In genomic region chr3:107295672-107296360, GRCm38 (mm10) we compare ENCODE assay signal across 29 mouse cellular contexts. TPM values are rescaled to one million over a fixed set of nuclear protein-coding genes. Genes with fewer than 3 reads are reported as not detected.
DNase-seq lines count a peak whose midpoint lies in the region; ATAC-seq and TF ChIP-seq lines count a peak whose summit lies in the region.
"Had no signal": no experiment of that assay in that cellular context is flagged by ENCODE, and none has a peak within 500 bp of the region (broad histone marks: within the 10 kb centered on the region; RNA-seq: fewer than 3 reads in every experiment).

No protein-coding gene starts in this region.

- H3K4me1 ChIP-seq in midbrain, embryonic 11.5 days (ENCODE audit: control insufficient read depth, insufficient read depth, low read length): no peaks in the 10 kb centered on the region
- no peaks in the 10 kb centered on the region for H3K4me1 ChIP-seq in midbrain, embryonic 10.5 days
- H3K4me1 ChIP-seq in MEL (ENCODE audit: control insufficient read depth in 1 of 2, insufficient read depth in 2 of 2, low read length in 2 of 2): peaks cover 2 to 7% of the 10 kb centered on the region in 2 experiments; a peak in 3 of 4 replicates
- no peaks in the 10 kb centered on the region for H3K4me1 ChIP-seq in intestine, embryonic 14.5 days (replicated peaks; ENCODE audit: control insufficient read depth, insufficient read depth, low read length)
- peaks cover 3% of the 10 kb centered on the region; the same call in 1 of the 2 replicates for H3K4me1 ChIP-seq in intestine, embryonic 16.5 days (ENCODE audit: control insufficient read depth, insufficient read depth, low read length)
- H3K4me1 ChIP-seq in hindbrain, embryonic 11.5 days (replicated peaks; ENCODE audit: control insufficient read depth, insufficient read depth, low read length): no peaks in the 10 kb centered on the region
- H3K4me1 ChIP-seq: forebrain, embryonic 13.5 days; forebrain, embryonic 15.5 days had no signal

- no peak for TF ChIP-seq RAD21 in MEL (IDR thresholded peaks at IDR 0.05; ENCODE audit: low read depth, low read length)

- DNase-seq in midbrain, embryonic 11.5 days (ENCODE audit: low spot score, missing footprints): peak; percentile 37
- DNase-seq in midbrain, embryonic 10.5 days (ENCODE audit: low spot score): no peak
- peak; percentile 21 for DNase-seq in MEL (ENCODE audit: low read depth, low spot score)
- no peak for DNase-seq in intestine, embryonic 14.5 days (ENCODE audit: low spot score)
- no peak for DNase-seq in cerebellum, adult 11-12 months
- DNase-seq in hindbrain, embryonic 11.5 days (ENCODE audit: low spot score): no peak
- DNase-seq: adrenal gland, adult 8-10 months; adrenal gland, postnatal 14 days; adrenal gland, postnatal 36 days; cerebellum, adult 18-20 months; cerebellum, adult 8-10 months; cerebellum, adult 9-11 months; cerebellum, postnatal 14 days; cerebellum, postnatal 36 days; embryo, embryonic 11 days; forebrain, postnatal 0 days had no signal

- H3K4me3 ChIP-seq in midbrain, embryonic 11.5 days (ENCODE audit: low read depth, low read length): no peak overlapping the region
- no peak overlapping the region for H3K4me3 ChIP-seq in midbrain, embryonic 10.5 days
- H3K4me3 ChIP-seq in MEL (ENCODE audit: control insufficient read depth in 1 of 2, insufficient read depth in 1 of 2, low read depth in 2 of 2, low read length in 2 of 2): no peak overlapping the region
- H3K4me3 ChIP-seq in intestine, embryonic 14.5 days (ENCODE audit: low read depth, low read length): no peak overlapping the region
- no peak overlapping the region for H3K4me3 ChIP-seq in intestine, embryonic 16.5 days (ENCODE audit: low read length)
- H3K4me3 ChIP-seq in hindbrain, embryonic 11.5 days (ENCODE audit: low read depth, low read length): no peak overlapping the region
- H3K4me3 ChIP-seq: embryonic facial prominence, embryonic 13.5 days; embryonic facial prominence, embryonic 15.5 days; forebrain, embryonic 13.5 days; forebrain, embryonic 15.5 days had no signal

- H3K27me3 ChIP-seq in midbrain, embryonic 11.5 days (ENCODE audit: control insufficient read depth, insufficient read depth, low read length): no peaks in the 10 kb centered on the region
- no peaks in the 10 kb centered on the region for H3K27me3 ChIP-seq in midbrain, embryonic 10.5 days (ENCODE audit: low read depth, poor library complexity, severe bottlenecking)
- no peaks in the 10 kb centered on the region for H3K27me3 ChIP-seq in MEL (ENCODE audit: control insufficient read depth in 1 of 2, insufficient read depth in 2 of 2, low read length in 2 of 2)
- H3K27me3 ChIP-seq in intestine, embryonic 14.5 days (replicated peaks; ENCODE audit: control insufficient read depth, insufficient read depth, low read length): no peaks in the 10 kb centered on the region
- no peaks in the 10 kb centered on the region for H3K27me3 ChIP-seq in intestine, embryonic 16.5 days (replicated peaks; ENCODE audit: control insufficient read depth, insufficient read depth, low read length)
- no peaks in the 10 kb centered on the region for H3K27me3 ChIP-seq in hindbrain, embryonic 11.5 days (ENCODE audit: control insufficient read depth, insufficient read depth, low read length)
- H3K27me3 ChIP-seq: embryonic facial prominence, embryonic 13.5 days; embryonic facial prominence, embryonic 15.5 days; forebrain, embryonic 13.5 days; forebrain, embryonic 15.5 days; Patski had no signal

- no peak overlapping the region for H3K27ac ChIP-seq in midbrain, embryonic 11.5 days (ENCODE audit: low read depth, low read length)
- H3K27ac ChIP-seq in midbrain, embryonic 10.5 days (replicated peaks): no peak overlapping the region
- H3K27ac ChIP-seq in MEL (ENCODE audit: control insufficient read depth, low read depth, low read length): no peak overlapping the region
- no peak overlapping the region for H3K27ac ChIP-seq in intestine, embryonic 14.5 days (ENCODE audit: low read depth)
- no peak overlapping the region for H3K27ac ChIP-seq in intestine, embryonic 16.5 days (ENCODE audit: low read length)
- H3K27ac ChIP-seq in hindbrain, embryonic 11.5 days (ENCODE audit: low read depth, low read length): no peak overlapping the region
- H3K27ac ChIP-seq: embryonic facial prominence, embryonic 13.5 days; embryonic facial prominence, embryonic 15.5 days; forebrain, embryonic 13.5 days; forebrain, embryonic 15.5 days had no signal

- no peaks in the 10 kb centered on the region for H3K79me2 ChIP-seq in MEL (ENCODE audit: control insufficient read depth, insufficient read depth, low read length, poor library complexity)

- H3K36me3 ChIP-seq in midbrain, embryonic 11.5 days (ENCODE audit: control insufficient read depth, insufficient read depth, low read length): no peaks in the 10 kb centered on the region
- peaks cover 15% of the 10 kb centered on the region for H3K36me3 ChIP-seq in midbrain, embryonic 10.5 days
- peaks cover 0 to 13% of the 10 kb centered on the region in 2 experiments; a peak in 2 of 4 replicates for H3K36me3 ChIP-seq in MEL (ENCODE audit: control insufficient read depth in 1 of 2, insufficient read depth in 2 of 2, low read length in 2 of 2)
- peaks cover 3% of the 10 kb centered on the region; the same call in 1 of the 2 replicates for H3K36me3 ChIP-seq in intestine, embryonic 14.5 days (ENCODE audit: control insufficient read depth, insufficient read depth, low read length)
- no peaks in the 10 kb centered on the region for H3K36me3 ChIP-seq in intestine, embryonic 16.5 days (ENCODE audit: control insufficient read depth, insufficient read depth, low read length)
- no peaks in the 10 kb centered on the region for H3K36me3 ChIP-seq in hindbrain, embryonic 11.5 days (ENCODE audit: control insufficient read depth, insufficient read depth, low read length)
- H3K36me3 ChIP-seq: embryonic facial prominence, embryonic 15.5 days had no signal

- H3K4me2 ChIP-seq in midbrain, embryonic 11.5 days: no peak overlapping the region
- no peak overlapping the region for H3K4me2 ChIP-seq in intestine, embryonic 14.5 days (ENCODE audit: low read length)
- no peak overlapping the region for H3K4me2 ChIP-seq in intestine, embryonic 16.5 days (ENCODE audit: low read depth, low read length)
- no peak overlapping the region for H3K4me2 ChIP-seq in hindbrain, embryonic 11.5 days (replicated peaks; ENCODE audit: low read depth, low read length)
- H3K4me2 ChIP-seq: embryonic facial prominence, embryonic 13.5 days; embryonic facial prominence, embryonic 15.5 days; forebrain, embryonic 13.5 days; forebrain, embryonic 15.5 days had no signal

- H3K9ac ChIP-seq in midbrain, embryonic 11.5 days (ENCODE audit: low read length): no peak overlapping the region
- no peak overlapping the region for H3K9ac ChIP-seq in MEL (ENCODE audit: control insufficient read depth, low read depth, low read length, poor library complexity, severe bottlenecking)
- H3K9ac ChIP-seq in intestine, embryonic 14.5 days (ENCODE audit: low read length): no peak overlapping the region
- H3K9ac ChIP-seq in intestine, embryonic 16.5 days (ENCODE audit: low read depth, low read length): no peak overlapping the region
- H3K9ac ChIP-seq in hindbrain, embryonic 11.5 days (ENCODE audit: low read depth, low read length): no peak overlapping the region
- H3K9ac ChIP-seq: embryonic facial prominence, embryonic 13.5 days; embryonic facial prominence, embryonic 15.5 days; forebrain, embryonic 13.5 days; forebrain, embryonic 15.5 days; forebrain, postnatal 0 days had no signal

- no peaks in the 10 kb centered on the region for H3K9me3 ChIP-seq in midbrain, embryonic 11.5 days (ENCODE audit: control insufficient read depth, low read length)
- H3K9me3 ChIP-seq in midbrain, embryonic 10.5 days (replicated peaks): no peaks in the 10 kb centered on the region
- no peaks in the 10 kb centered on the region for H3K9me3 ChIP-seq in MEL (replicated peaks; ENCODE audit: insufficient read depth, low read length)
- no peaks in the 10 kb centered on the region for H3K9me3 ChIP-seq in intestine, embryonic 14.5 days (ENCODE audit: control insufficient read depth, low read length)
- no peaks in the 10 kb centered on the region for H3K9me3 ChIP-seq in intestine, embryonic 16.5 days (ENCODE audit: control insufficient read depth, low read length)
- no peaks in the 10 kb centered on the region for H3K9me3 ChIP-seq in hindbrain, embryonic 11.5 days (ENCODE audit: control insufficient read depth, low read length)
- H3K9me3 ChIP-seq: embryonic facial prominence, embryonic 13.5 days; embryonic facial prominence, embryonic 15.5 days; forebrain, embryonic 13.5 days; forebrain, embryonic 15.5 days had no signal

- TF ChIP-seq CTCF in MEL (IDR thresholded peaks at IDR 0.05 in 2 of 3, conservative IDR thresholded peaks at IDR 0.05 in 1 of 3; ENCODE audit: control insufficient read depth in 1 of 3, insufficient read depth in 1 of 3, low read depth in 2 of 3, low read length in 3 of 3, poor library complexity in 1 of 3, severe bottlenecking in 1 of 3): no peak

- ATAC-seq in midbrain, embryonic 11.5 days (ENCODE audit: low FRiP score): no peak
- ATAC-seq in intestine, embryonic 14.5 days (replicated peaks; ENCODE audit: low FRiP score, low TSS enrichment, low read depth): peak; percentile 56; the same call in 1 of the 2 replicates
- peak; percentile 61 for ATAC-seq in intestine, embryonic 16.5 days
- no peak for ATAC-seq in hindbrain, embryonic 11.5 days (ENCODE audit: low FRiP score)
- ATAC-seq in frontal cortex, adult (ENCODE audit: low TSS enrichment): no peak
- ATAC-seq: activated CD4-positive, CD25-positive, alpha-beta regulatory T cell, adult 4 months; forebrain, embryonic 13.5 days; forebrain, embryonic 15.5 days; forebrain, postnatal 0 days; Patski had no signal

- peak; percentile 32 to 66; a peak in 3 of 4 replicates for TF ChIP-seq EP300 in MEL (IDR thresholded peaks at IDR 0.05; ENCODE audit: low read depth in 1 of 2, low read length in 2 of 2)

- no peak for TF ChIP-seq POLR2A in MEL (IDR thresholded peaks at IDR 0.05; ENCODE audit: control insufficient read depth in 1 of 2, insufficient read depth in 1 of 2, low read depth in 1 of 2, low read length in 2 of 2, poor library complexity in 1 of 2)

- WGBS in midbrain, embryonic 11.5 days: 92% methylated on average over 5 of the region's 5 CpGs
- 89% methylated on average over 5 of the region's 5 CpGs for WGBS in midbrain, embryonic 10.5 days
- WGBS in intestine, embryonic 14.5 days: 76% methylated on average over 5 of the region's 5 CpGs
- WGBS in intestine, embryonic 16.5 days: 65% methylated on average over 5 of the region's 5 CpGs
- WGBS in hindbrain, embryonic 11.5 days: 96% methylated on average over 5 of the region's 5 CpGs

RNA-seq across cellular contexts. Expression of gene Slc16a4, which starts 4.8 kb away (rescaled TPM):
- polyA plus RNA-seq in midbrain, embryonic 11.5 days (2014; fragmentation: Nextera tagmentation; extraction: Ambion mirVana): 1.8 and 2.2 TPM in 2 replicates
- polyA plus RNA-seq in midbrain, embryonic 10.5 days (2016; fragmentation: Nextera tagmentation; extraction: Ambion mirVana): 1.5 and 2.3 TPM in 2 replicates
- total RNA-seq in MEL (2012; rRNA removed): 0.04 TPM in 1 of 2 replicates, not detected in the other
- under 1 TPM in 1 of 2 experiments, not detected in 1; 0.65 TPM for polyA plus RNA-seq in MEL (2012; ENCODE audit: insufficient read depth in 1 of 2, insufficient read length in 2 of 2, low read depth in 1 of 2, low replicate concordance in 2 of 2, missing spikeins in 1 of 2)
- 3.7 and 4.0 TPM in 2 replicates for polyA plus RNA-seq in intestine, embryonic 14.5 days (2014; fragmentation: Nextera tagmentation; extraction: Ambion mirVana)
- 1.5 and 1.7 TPM in 2 replicates for polyA plus RNA-seq in intestine, embryonic 16.5 days (2015; fragmentation: Nextera tagmentation; extraction: Ambion mirVana)
- 2.2 and 4.0 TPM in 2 replicates for polyA plus RNA-seq in hindbrain, embryonic 11.5 days (2014; fragmentation: Nextera tagmentation; extraction: Ambion mirVana)

RNA-seq across cellular contexts. Expression of gene Lamtor5, which starts 17.2 kb away (rescaled TPM):
- 195 and 198 TPM in 2 replicates for polyA plus RNA-seq in midbrain, embryonic 11.5 days (2014; fragmentation: Nextera tagmentation; extraction: Ambion mirVana)
- 193 and 202 TPM in 2 replicates for polyA plus RNA-seq in midbrain, embryonic 10.5 days (2016; fragmentation: Nextera tagmentation; extraction: Ambion mirVana)
- 129 TPM in 2 replicates for total RNA-seq in MEL (2012; rRNA removed)
- 100 to 1,000 TPM; 104 to 170 TPM for polyA plus RNA-seq in MEL (2012; ENCODE audit: insufficient read depth in 1 of 2, insufficient read length in 2 of 2, low read depth in 1 of 2, low replicate concordance in 2 of 2, missing spikeins in 1 of 2)
- 196 and 202 TPM in 2 replicates for polyA plus RNA-seq in intestine, embryonic 14.5 days (2014; fragmentation: Nextera tagmentation; extraction: Ambion mirVana)
- polyA plus RNA-seq in intestine, embryonic 16.5 days (2015; fragmentation: Nextera tagmentation; extraction: Ambion mirVana): 208 and 217 TPM in 2 replicates
- polyA plus RNA-seq in hindbrain, embryonic 11.5 days (2014; fragmentation: Nextera tagmentation; extraction: Ambion mirVana): 203 TPM in 2 replicates

RNA-seq across cellular contexts. Expression of gene Rbm15, which starts 37.7 kb away (rescaled TPM):
- polyA plus RNA-seq in midbrain, embryonic 11.5 days (2014; fragmentation: Nextera tagmentation; extraction: Ambion mirVana): 19.9 and 20.6 TPM in 2 replicates
- polyA plus RNA-seq in midbrain, embryonic 10.5 days (2016; fragmentation: Nextera tagmentation; extraction: Ambion mirVana): 17.8 and 18.2 TPM in 2 replicates
- 29.4 and 33.1 TPM in 2 replicates for total RNA-seq in MEL (2012; rRNA removed)
- 10 to 100 TPM in 1 of 2 experiments, not detected in 1; 18.1 TPM for polyA plus RNA-seq in MEL (2012; ENCODE audit: insufficient read depth in 1 of 2, insufficient read length in 2 of 2, low read depth in 1 of 2, low replicate concordance in 2 of 2, missing spikeins in 1 of 2)
- polyA plus RNA-seq in intestine, embryonic 14.5 days (2014; fragmentation: Nextera tagmentation; extraction: Ambion mirVana): 16.7 TPM in 2 replicates
- 11.1 and 11.5 TPM in 2 replicates for polyA plus RNA-seq in intestine, embryonic 16.5 days (2015; fragmentation: Nextera tagmentation; extraction: Ambion mirVana)
- polyA plus RNA-seq in hindbrain, embryonic 11.5 days (2014; fragmentation: Nextera tagmentation; extraction: Ambion mirVana): 16.3 and 19.5 TPM in 2 replicates

RNA-seq across cellular contexts. Expression of gene Prok1, which starts 56.3 kb away (rescaled TPM):
- polyA plus RNA-seq in midbrain, embryonic 11.5 days (2014; fragmentation: Nextera tagmentation; extraction: Ambion mirVana): 0.07 TPM in 1 of 2 replicates, not detected in the other
- polyA plus RNA-seq in midbrain, embryonic 10.5 days (2016; fragmentation: Nextera tagmentation; extraction: Ambion mirVana): 0.11 TPM in 1 of 2 replicates, not detected in the other
- not detected in 2 replicates for total RNA-seq in MEL (2012; rRNA removed)
- polyA plus RNA-seq in MEL (2012; ENCODE audit: insufficient read depth in 1 of 2, insufficient read length in 2 of 2, low read depth in 1 of 2, low replicate concordance in 2 of 2, missing spikeins in 1 of 2): not detected
- not detected in 2 replicates for polyA plus RNA-seq in intestine, embryonic 14.5 days (2014; fragmentation: Nextera tagmentation; extraction: Ambion mirVana)
- 0.04 and 0.13 TPM in 2 replicates for polyA plus RNA-seq in intestine, embryonic 16.5 days (2015; fragmentation: Nextera tagmentation; extraction: Ambion mirVana)
- polyA plus RNA-seq in hindbrain, embryonic 11.5 days (2014; fragmentation: Nextera tagmentation; extraction: Ambion mirVana): 0.06 TPM in 1 of 2 replicates, not detected in the other
- total RNA-seq: common myeloid progenitor, adult 5-6 weeks; ES-E14; forebrain, postnatal 0 days had no signal
- polyA plus RNA-seq: C2C12; embryonic facial prominence, embryonic 11.5 days; embryonic facial prominence, embryonic 15.5 days; forebrain, embryonic 11.5 days; forebrain, embryonic 13.5 days; forebrain, embryonic 15.5 days; Patski had no signal

Comparison
In these comparisons a context has a peak if more than half of its experiments do, and no peak if none do; other contexts are left out.
1. DNase-seq: peak in midbrain, embryonic 11.5 days (single experiment) and MEL (single experiment); none in midbrain, embryonic 10.5 days (single experiment), intestine, embryonic 14.5 days (single experiment), cerebellum, adult 11-12 months (single experiment) and hindbrain, embryonic 11.5 days (single experiment).
2. ATAC-seq: peak in intestine, embryonic 14.5 days (single experiment) and intestine, embryonic 16.5 days (single experiment); none in midbrain, embryonic 11.5 days (single experiment), hindbrain, embryonic 11.5 days (single experiment) and frontal cortex, adult (single experiment).